In genomic region chr16:20549161-20549560, GRCm38 (mm10) we compare ENCODE assay signal across 8 mouse cellular contexts. TPM values are rescaled to one million over a fixed set of nuclear protein-coding genes. Genes with fewer than 3 reads are reported as not detected.
DNase-seq lines count a peak whose midpoint lies in the region; ATAC-seq lines count a peak whose summit lies in the region.

No protein-coding gene starts in this region.

- H3K9ac ChIP-seq in lung, embryonic 15.5 days, result peak overlapping the region; percentile 89
- peak overlapping the region; percentile 93 for H3K9ac ChIP-seq in neural tube, embryonic 15.5 days (replicated peaks)

- no peak for ATAC-seq in lung, embryonic 15.5 days (ENCODE audit: borderline replicate concordance, extremely low read depth, low FRiP score, low TSS enrichment)
- no peak for ATAC-seq in neural tube, embryonic 15.5 days (ENCODE audit: low FRiP score)
- ATAC-seq in erythroid progenitor cell, adult 5-6 weeks (replicated peaks; ENCODE audit: low FRiP score, poor library complexity, severe bottlenecking), result no peak

- 41% methylated on average over 9 of the region's 9 CpGs for WGBS in lung, embryonic 15.5 days
- WGBS in forebrain, embryonic 10.5 days, result 56% methylated on average over 9 of the region's 9 CpGs
- 50% methylated on average over 9 of the region's 9 CpGs for WGBS in limb, embryonic 10.5 days
- 48% methylated on average over 9 of the region's 9 CpGs for WGBS in neural tube, embryonic 15.5 days

- no peak overlapping the region for H3K27ac ChIP-seq in lung, embryonic 15.5 days
- H3K27ac ChIP-seq in forebrain, embryonic 10.5 days, result peak overlapping the region; percentile 87
- H3K27ac ChIP-seq in limb, embryonic 10.5 days, result peak overlapping the region; percentile 76
- H3K27ac ChIP-seq in neural tube, embryonic 15.5 days (replicated peaks), result no peak overlapping the region

- DNase-seq in lung, postnatal 4 days, result no peak
- no peak for DNase-seq in forebrain, embryonic 10.5 days (ENCODE audit: extremely low spot score, low spot score)
- no peak for DNase-seq in limb, embryonic 10.5 days (ENCODE audit: low spot score)
- no peak for DNase-seq in right cerebral cortex, postnatal 36 days (ENCODE audit: low spot score in 2 of 2)
- DNase-seq in ovary, postnatal 14 days (ENCODE audit: low spot score), result no peak

- H3K4me2 ChIP-seq in lung, embryonic 15.5 days, result peak overlapping the region; percentile 84
- peak overlapping the region; percentile 84 for H3K4me2 ChIP-seq in neural tube, embryonic 15.5 days

- H3K36me3 ChIP-seq in lung, embryonic 15.5 days, result peaks cover 56% of the 10 kb centered on the region
- H3K36me3 ChIP-seq in forebrain, embryonic 10.5 days (replicated peaks), result peaks cover 65% of the 10 kb centered on the region
- H3K36me3 ChIP-seq in limb, embryonic 10.5 days, result peaks cover 67% of the 10 kb centered on the region
- peaks cover 59% of the 10 kb centered on the region for H3K36me3 ChIP-seq in neural tube, embryonic 15.5 days

- H3K9me3 ChIP-seq in lung, embryonic 15.5 days, result no peaks in the 10 kb centered on the region
- H3K9me3 ChIP-seq in forebrain, embryonic 10.5 days, result no peaks in the 10 kb centered on the region
- H3K9me3 ChIP-seq in limb, embryonic 10.5 days (replicated peaks), result no peaks in the 10 kb centered on the region
- no peaks in the 10 kb centered on the region for H3K9me3 ChIP-seq in neural tube, embryonic 15.5 days (replicated peaks)

- peak overlapping the region; percentile 92 for H3K4me3 ChIP-seq in lung, embryonic 15.5 days
- H3K4me3 ChIP-seq in forebrain, embryonic 10.5 days, result peak overlapping the region; percentile 89
- H3K4me3 ChIP-seq in limb, embryonic 10.5 days, result peak overlapping the region; percentile 81
- H3K4me3 ChIP-seq in neural tube, embryonic 15.5 days (replicated peaks), result peak overlapping the region; percentile 89

- H3K27me3 ChIP-seq in lung, embryonic 15.5 days, result no peaks in the 10 kb centered on the region
- H3K27me3 ChIP-seq in forebrain, embryonic 10.5 days (ENCODE audit: poor library complexity, severe bottlenecking), result no peaks in the 10 kb centered on the region
- no peaks in the 10 kb centered on the region for H3K27me3 ChIP-seq in limb, embryonic 10.5 days (ENCODE audit: low read depth, poor library complexity, severe bottlenecking)
- no peaks in the 10 kb centered on the region for H3K27me3 ChIP-seq in neural tube, embryonic 15.5 days (replicated peaks)

- H3K4me1 ChIP-seq in lung, embryonic 15.5 days, result peaks cover 16% of the 10 kb centered on the region
- H3K4me1 ChIP-seq in forebrain, embryonic 10.5 days, result peaks cover 20% of the 10 kb centered on the region
- peaks cover 19% of the 10 kb centered on the region for H3K4me1 ChIP-seq in limb, embryonic 10.5 days
- H3K4me1 ChIP-seq in neural tube, embryonic 15.5 days, result peaks cover 23% of the 10 kb centered on the region

RNA-seq across cellular contexts. Expression of gene Abcf3, which starts 0.8 kb away (rescaled TPM):
- polyA plus RNA-seq in lung, embryonic 15.5 days (2015; fragmentation: Nextera tagmentation; extraction: Ambion mirVana), result 53.0 and 57.9 TPM in 2 replicates
- polyA plus RNA-seq in forebrain, embryonic 10.5 days (2016; fragmentation: Nextera tagmentation; extraction: Ambion mirVana), result 58.3 and 62.6 TPM in 2 replicates
- 49.7 and 61.9 TPM in 2 replicates for polyA plus RNA-seq in limb, embryonic 10.5 days (2016; fragmentation: Nextera tagmentation; extraction: Ambion mirVana)
- 91.1 and 93.2 TPM in 2 replicates for polyA plus RNA-seq in neural tube, embryonic 15.5 days (2015; fragmentation: Nextera tagmentation; extraction: Ambion mirVana)
- 22.2 and 23.1 TPM in 2 replicates for total RNA-seq in erythroid progenitor cell, adult 5-6 weeks (2015; ENCODE audit: low replicate concordance)
- 32.1 and 40.5 TPM in 2 replicates for total RNA-seq in erythroid progenitor cell, adult 5-6 weeks (2017; ENCODE audit: low replicate concordance)

RNA-seq across cellular contexts. Expression of gene Ap2m1, which starts 13.9 kb away (rescaled TPM):
- 615 and 636 TPM in 2 replicates for polyA plus RNA-seq in lung, embryonic 15.5 days (2015; fragmentation: Nextera tagmentation; extraction: Ambion mirVana)
- polyA plus RNA-seq in forebrain, embryonic 10.5 days (2016; fragmentation: Nextera tagmentation; extraction: Ambion mirVana), result 628 and 638 TPM in 2 replicates
- 536 and 586 TPM in 2 replicates for polyA plus RNA-seq in limb, embryonic 10.5 days (2016; fragmentation: Nextera tagmentation; extraction: Ambion mirVana)
- 1,083 and 1,151 TPM in 2 replicates for polyA plus RNA-seq in neural tube, embryonic 15.5 days (2015; fragmentation: Nextera tagmentation; extraction: Ambion mirVana)
- 214 and 297 TPM in 2 replicates for total RNA-seq in erythroid progenitor cell, adult 5-6 weeks (2015; ENCODE audit: low replicate concordance)
- total RNA-seq in erythroid progenitor cell, adult 5-6 weeks (2017; ENCODE audit: low replicate concordance), result 271 and 285 TPM in 2 replicates

RNA-seq across cellular contexts. Expression of gene Dvl3, which starts 32.4 kb away (rescaled TPM):
- polyA plus RNA-seq in lung, embryonic 15.5 days (2015; fragmentation: Nextera tagmentation; extraction: Ambion mirVana), result 17.4 and 21.7 TPM in 2 replicates
- 28.8 and 30.5 TPM in 2 replicates for polyA plus RNA-seq in forebrain, embryonic 10.5 days (2016; fragmentation: Nextera tagmentation; extraction: Ambion mirVana)
- polyA plus RNA-seq in limb, embryonic 10.5 days (2016; fragmentation: Nextera tagmentation; extraction: Ambion mirVana), result 28.6 and 33.5 TPM in 2 replicates
- 32.2 and 34.2 TPM in 2 replicates for polyA plus RNA-seq in neural tube, embryonic 15.5 days (2015; fragmentation: Nextera tagmentation; extraction: Ambion mirVana)
- total RNA-seq in erythroid progenitor cell, adult 5-6 weeks (2015; ENCODE audit: low replicate concordance), result 6.1 and 18.0 TPM in 2 replicates
- 1.3 and 3.6 TPM in 2 replicates for total RNA-seq in erythroid progenitor cell, adult 5-6 weeks (2017; ENCODE audit: low replicate concordance)

RNA-seq across cellular contexts. Expression of gene Vwa5b2, which starts 40.1 kb away (rescaled TPM):
- polyA plus RNA-seq in lung, embryonic 15.5 days (2015; fragmentation: Nextera tagmentation; extraction: Ambion mirVana), result 0.39 and 0.94 TPM in 2 replicates
- polyA plus RNA-seq in forebrain, embryonic 10.5 days (2016; fragmentation: Nextera tagmentation; extraction: Ambion mirVana), result 0.84 and 0.97 TPM in 2 replicates
- polyA plus RNA-seq in limb, embryonic 10.5 days (2016; fragmentation: Nextera tagmentation; extraction: Ambion mirVana), result 0.30 and 0.46 TPM in 2 replicates
- polyA plus RNA-seq in neural tube, embryonic 15.5 days (2015; fragmentation: Nextera tagmentation; extraction: Ambion mirVana), result 38.1 and 48.0 TPM in 2 replicates
- total RNA-seq in erythroid progenitor cell, adult 5-6 weeks (2015; ENCODE audit: low replicate concordance), result not detected in 2 replicates
- total RNA-seq in erythroid progenitor cell, adult 5-6 weeks (2017; ENCODE audit: low replicate concordance), result 0.77 TPM in 1 of 2 replicates, not detected in the other

RNA-seq across cellular contexts. Expression of gene Eif2b5, which starts 50.5 kb away (rescaled TPM):
- polyA plus RNA-seq in lung, embryonic 15.5 days (2015; fragmentation: Nextera tagmentation; extraction: Ambion mirVana), result 106 TPM in 2 replicates
- polyA plus RNA-seq in forebrain, embryonic 10.5 days (2016; fragmentation: Nextera tagmentation; extraction: Ambion mirVana), result 158 and 160 TPM in 2 replicates
- 164 and 173 TPM in 2 replicates for polyA plus RNA-seq in limb, embryonic 10.5 days (2016; fragmentation: Nextera tagmentation; extraction: Ambion mirVana)
- polyA plus RNA-seq in neural tube, embryonic 15.5 days (2015; fragmentation: Nextera tagmentation; extraction: Ambion mirVana), result 100 and 103 TPM in 2 replicates
- 33.2 and 54.9 TPM in 2 replicates for total RNA-seq in erythroid progenitor cell, adult 5-6 weeks (2015; ENCODE audit: low replicate concordance)
- 11.5 and 18.9 TPM in 2 replicates for total RNA-seq in erythroid progenitor cell, adult 5-6 weeks (2017; ENCODE audit: low replicate concordance)

Comparison
In these comparisons a context has a peak if more than half of its experiments do, and no peak if none do; other contexts are left out.
1. H3K27ac ChIP-seq: peak in forebrain, embryonic 10.5 days (single experiment) and limb, embryonic 10.5 days (single experiment); none in lung, embryonic 15.5 days (single experiment) and neural tube, embryonic 15.5 days (single experiment).
2. Peak in every context shown above with its lines, with median percentiles within 50 percentile points of each other: H3K4me3 ChIP-seq.